Mouse (Mus musculus) cortical plate, adult 2 months (tissue): ENCODE measurements around the gene Ell3.

Experiments used
- CTCF ChIP-seq: fragments of 200-500 bp; IDR thresholded peaks from 2 replicates; pipeline ENCODE4 v1.5.1; 2011; ENCODE audit warnings: mild to moderate bottlenecking, control low read depth, low read length; ENCODE audit not compliant: insufficient read depth; ENCODE audit errors: extremely low read depth
- POLR2A ChIP-seq: fragments of 200-500 bp; IDR thresholded peaks from 2 replicates; pipeline ENCODE4 v1.6.1; 2011; ENCODE audit warnings: mild to moderate bottlenecking, low read length, control low read depth; ENCODE audit not compliant: insufficient read depth; ENCODE audit errors: extremely low read depth

GRCm38 (mm10) chr2:121474180-121474535, 30.1 kb upstream of the Ell3 start:
- TF ChIP-seq POLR2A (no peak), CTCF (no peak)
